Mouse (Mus musculus): ENCODE results near the gene Slc25a45.

The Slc25a45 gene

DNA sequence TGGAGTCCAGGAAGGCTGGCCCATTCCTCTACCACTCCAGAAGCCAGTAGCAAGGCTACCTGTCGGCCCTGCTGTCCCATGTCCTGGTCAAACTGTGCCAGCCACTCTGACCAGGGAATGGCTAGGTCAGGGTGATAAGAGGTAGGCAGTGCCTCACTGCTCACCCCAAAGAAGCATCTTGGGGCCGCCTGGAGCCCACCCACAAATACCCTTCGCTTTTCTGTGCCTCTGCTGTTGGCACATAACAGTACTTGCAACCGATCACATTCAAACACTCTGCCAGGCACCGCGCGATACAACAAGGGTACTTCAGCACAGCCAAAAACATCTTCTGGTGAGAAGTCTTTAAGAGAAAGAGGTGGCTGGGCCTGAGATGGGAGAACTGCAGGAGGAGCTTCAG lies 14.7 kb downstream of the Slc25a45 start:
- no peak for DNase-seq (ENCODE audit: low spot score)

DNA sequence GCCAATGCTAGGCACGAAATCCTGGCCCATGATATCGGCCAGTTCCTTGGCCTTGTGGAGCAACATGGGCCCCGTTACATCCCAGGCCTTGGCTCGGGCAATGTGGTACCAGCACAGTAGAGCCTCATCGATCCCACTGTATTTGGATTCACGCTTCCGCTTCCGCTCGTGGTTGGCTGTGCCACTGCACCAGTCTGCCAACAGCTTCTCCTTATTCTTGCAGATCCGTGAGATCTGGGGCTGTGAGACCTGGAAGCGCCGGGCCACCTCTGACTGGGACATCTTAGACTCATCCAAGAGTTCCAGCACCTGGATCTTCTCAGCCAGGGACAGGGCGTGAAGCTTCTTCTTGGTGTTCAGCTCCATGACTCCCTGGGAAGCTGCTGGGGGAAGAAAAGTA lies 15.1 kb downstream of the Slc25a45 start:
- DNase-seq (ENCODE audit: low spot score) = no peak

DNA sequence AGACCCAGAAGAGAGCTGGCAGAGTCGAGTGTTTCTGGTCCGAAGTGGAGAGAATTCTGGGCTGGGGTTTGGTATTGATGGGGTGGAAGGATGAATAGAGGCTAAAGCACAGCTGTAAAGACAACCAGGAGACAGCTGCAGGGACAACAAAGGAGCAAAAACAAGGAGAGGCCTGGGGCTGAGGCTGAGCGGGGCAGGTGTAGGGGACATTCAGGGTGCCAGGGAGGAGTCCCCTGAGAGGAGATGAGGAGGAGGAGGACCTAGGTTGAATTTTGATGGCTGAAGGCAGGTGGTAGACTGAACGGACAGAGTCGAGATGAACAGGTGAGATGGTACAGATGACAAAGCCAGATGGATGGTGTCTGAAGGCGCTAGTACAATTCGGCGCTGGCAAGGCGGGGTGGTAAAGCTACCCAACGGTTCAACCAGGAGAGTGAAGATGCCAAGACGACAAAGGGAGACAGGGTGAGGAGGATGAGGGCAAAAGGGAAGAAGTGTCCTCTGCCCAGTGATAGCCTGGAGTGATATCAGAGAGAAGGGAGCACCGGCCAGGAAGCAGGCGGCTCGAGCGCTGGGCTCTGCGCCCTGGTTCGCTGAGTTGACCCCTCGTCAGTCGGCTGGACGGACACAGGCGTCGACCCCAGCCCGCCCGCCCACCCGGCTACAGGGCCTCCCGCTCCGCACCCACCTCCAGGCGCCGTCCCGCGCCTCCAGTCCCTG lies 15.8 kb downstream of the Slc25a45 start:
- DNase-seq (ENCODE audit: low spot score) = no peak

DNA sequence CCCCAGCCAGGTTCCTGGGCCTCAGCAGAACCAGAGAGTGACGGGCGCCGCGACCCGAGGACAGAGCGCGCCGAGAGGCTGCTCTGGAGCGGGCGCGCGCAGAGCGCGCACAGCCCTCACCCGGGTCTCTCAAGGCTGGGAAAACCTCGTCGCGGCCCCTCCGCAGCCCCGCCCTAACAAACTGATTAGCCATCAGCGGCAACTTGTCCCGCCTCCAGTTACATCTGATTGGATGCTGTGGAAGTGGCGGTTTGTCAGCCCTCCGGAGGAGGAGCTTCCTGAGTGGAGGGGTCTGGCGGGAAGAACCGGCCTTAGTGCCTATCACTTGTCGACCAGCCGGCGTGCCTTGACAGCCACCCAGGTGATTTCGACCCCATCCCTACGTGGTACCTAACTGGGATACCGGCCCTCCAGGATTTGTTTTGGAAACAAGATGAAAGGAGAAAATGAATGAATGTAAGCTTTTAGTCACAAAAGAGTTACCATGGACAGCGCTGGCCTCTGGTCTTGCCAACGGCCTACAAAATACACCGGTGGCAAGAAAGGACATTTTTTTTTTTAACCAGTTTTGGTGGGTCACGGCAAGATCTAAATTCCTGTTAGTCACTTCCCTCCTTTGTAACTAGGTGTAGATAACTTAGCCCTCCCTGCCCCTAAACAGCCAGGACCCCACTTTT lies 16.5 kb downstream of the Slc25a45 start, which contains the start of gene Tigd3:
Gene Tigd3 (minus strand): TSS at position 148 of the 677 bp plus-strand sequence.
- DNase-seq (ENCODE audit: low spot score) = peak; percentile 94

DNA sequence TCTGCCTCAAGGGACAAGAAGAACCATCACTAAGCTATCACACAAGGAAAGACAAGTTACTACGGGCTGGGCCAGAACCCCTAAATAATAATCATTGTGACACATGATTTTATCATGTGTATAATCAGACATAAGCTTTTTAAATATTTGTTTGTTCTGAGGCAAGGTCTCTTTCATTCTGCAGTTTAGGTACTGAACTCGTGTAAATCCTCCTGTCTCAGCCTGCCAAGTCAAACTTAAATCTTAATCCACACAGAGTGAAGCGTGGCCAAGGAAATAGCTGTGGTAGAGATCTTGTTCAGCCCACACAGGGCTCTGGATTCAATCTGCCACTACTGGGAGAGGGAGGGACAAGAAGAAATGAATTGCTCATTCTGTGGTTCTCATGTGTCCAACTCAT lies 29.7 kb downstream of the Slc25a45 start:
- DNase-seq (ENCODE audit: low spot score) = no peak

DNA sequence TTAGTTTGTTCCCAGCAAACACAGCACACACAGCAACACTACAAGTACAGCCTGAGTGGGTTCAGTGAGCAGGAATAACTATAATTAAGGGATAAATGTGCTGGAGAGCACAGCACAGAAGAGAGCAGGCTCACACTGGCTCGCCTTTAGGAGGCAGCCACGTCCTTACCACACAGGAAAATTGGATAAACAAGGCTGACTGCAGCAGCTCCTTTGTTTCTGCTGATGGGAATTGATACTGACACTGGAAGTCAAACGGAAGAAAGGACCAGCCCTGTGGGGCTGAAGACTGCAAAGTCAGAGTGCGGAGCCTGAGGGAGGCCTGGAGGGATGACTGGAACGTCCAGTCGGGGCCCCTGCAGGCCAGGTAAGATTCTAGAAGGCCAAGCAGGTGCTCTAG lies 32.6 kb downstream of the Slc25a45 start:
- no peak for DNase-seq (ENCODE audit: low spot score)

DNA sequence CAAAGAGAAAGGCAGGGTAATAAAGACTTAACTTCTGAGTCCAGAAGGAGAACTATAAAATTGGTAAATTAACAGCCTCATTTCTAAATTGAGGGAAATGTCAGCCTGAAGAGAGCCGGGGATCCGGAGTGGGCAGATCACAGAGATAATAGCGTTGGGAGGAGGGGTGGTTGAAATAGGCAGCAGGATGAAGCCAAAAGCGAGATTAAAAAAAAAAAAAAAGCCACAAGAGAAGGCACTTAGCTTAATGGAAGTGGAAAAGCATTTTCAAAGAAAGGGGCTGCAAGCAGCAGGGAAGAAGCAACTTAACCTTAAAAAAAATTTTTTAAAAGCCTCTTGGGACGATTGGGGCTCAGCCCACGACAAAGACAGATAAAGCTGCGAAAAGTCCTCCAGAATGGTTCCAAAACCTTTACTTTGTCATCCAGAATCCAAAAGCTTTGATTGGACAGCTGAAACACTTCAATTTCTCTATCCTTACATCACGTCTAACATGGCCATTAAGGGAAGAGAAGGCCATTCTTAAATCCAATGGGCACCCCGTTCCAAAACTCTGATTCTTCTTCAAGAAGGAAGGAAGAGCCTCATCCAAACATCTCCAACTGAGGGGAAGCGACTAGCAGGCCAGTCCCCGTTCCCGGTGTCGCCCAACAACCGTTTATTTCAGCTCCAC lies 34.0 kb downstream of the Slc25a45 start:
- DNase-seq (ENCODE audit: low spot score) = no peak

DNA sequence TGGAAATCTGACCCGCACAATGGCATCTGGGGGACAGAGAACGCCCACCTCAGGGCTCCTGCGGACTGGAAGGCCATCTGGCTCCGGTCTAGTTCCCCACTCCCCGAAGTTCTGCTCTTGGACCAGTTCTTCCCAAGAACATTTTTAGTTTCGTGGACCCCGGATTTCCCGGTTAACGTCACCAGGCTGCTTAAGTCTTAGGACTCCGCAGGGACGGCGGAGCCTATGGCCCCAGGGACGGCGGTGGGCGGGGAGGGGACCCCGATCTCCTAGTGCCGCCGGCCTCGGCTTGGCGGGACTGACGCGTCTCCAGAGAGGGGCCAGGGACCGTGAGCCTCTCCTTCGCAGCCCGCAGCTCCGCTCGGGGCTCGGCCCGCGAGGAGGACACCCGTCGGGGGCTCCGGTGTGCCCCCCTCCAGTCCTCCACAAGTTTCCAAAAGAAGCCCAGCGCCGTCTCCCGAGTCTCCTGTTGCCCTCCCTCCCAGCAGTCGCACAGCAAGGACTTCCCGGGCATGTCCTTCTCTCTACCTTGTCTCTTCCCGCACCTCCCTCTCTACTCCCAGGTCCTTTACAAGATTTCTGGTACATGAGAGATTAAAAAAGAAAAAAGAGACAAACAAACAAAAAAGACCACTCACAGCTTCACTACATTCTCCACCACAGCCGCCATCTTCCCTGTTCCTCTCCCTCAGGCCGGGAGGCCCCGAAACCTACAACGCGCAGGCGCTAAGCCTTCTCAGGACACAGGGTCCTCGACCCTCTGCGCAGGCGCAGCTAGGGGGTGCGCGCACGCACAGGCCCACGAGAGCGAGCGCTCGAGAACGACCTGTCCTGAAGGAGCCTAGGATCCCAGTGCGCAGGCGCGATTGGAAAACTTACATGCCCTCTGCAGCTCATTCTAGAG lies 34.7 kb downstream of the Slc25a45 start:
- peak; percentile 99 for DNase-seq (ENCODE audit: low spot score)

DNA sequence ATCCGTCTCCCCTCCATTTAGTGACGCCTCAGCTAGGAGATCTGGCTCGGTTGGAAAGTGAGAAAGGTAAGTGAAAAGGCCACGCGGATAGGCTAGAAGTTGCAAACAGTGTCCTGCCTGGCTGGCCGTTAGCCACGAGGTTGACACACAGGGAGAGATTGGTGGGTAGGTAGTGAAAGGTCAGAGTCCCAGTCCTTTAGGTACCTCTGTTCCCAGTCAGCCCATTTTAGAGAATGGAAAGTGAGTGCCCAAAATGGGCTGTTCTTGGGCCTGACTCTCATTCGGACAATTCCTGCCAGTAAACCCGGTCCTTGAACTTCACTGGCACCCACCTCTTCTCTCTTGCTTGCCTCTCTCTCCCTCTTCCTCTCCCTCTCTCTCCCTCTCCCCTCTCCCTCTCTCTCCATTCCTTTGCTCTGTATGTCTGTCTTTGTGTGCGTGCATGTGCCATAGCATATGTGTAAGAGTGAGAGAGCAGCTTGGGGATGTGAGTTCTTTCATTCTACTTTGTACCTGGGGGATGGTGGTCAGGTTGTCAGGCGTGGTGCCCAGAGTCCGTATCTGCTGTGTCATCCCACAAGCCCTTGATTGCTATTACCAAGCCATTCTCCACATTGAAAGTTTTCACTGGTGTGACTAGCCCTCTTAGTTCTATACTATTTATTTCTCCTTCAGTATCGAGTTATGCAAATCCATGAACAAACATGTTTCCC lies 35.6 kb downstream of the Slc25a45 start, which contains the start of gene Dpf2:
Gene Dpf2 (minus strand): TSS at position 4 of the 713 bp plus-strand sequence.
- no peak for DNase-seq (ENCODE audit: low spot score)

DNA sequence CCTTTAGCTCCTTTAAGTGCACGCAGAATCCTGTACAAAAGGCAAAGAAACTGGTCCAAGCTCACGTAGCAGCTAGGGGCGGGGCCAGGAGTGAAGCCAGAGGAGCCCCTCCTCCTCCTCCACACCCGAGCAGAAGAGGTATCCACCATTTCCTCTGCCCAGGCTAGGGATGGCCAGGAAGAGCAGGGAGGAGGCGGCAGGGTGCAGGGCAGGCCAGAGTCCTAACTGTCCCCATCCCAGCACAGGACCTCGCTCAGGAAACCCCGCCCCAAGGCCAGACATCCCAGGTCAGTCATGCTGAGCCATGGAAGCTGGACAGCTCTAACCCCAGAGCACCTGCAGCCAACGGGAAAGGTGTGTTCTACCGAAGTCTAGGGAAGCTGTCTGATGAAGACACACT lies 44.1 kb downstream of the Slc25a45 start:
- DNase-seq (ENCODE audit: low spot score) = peak; percentile 43

DNA sequence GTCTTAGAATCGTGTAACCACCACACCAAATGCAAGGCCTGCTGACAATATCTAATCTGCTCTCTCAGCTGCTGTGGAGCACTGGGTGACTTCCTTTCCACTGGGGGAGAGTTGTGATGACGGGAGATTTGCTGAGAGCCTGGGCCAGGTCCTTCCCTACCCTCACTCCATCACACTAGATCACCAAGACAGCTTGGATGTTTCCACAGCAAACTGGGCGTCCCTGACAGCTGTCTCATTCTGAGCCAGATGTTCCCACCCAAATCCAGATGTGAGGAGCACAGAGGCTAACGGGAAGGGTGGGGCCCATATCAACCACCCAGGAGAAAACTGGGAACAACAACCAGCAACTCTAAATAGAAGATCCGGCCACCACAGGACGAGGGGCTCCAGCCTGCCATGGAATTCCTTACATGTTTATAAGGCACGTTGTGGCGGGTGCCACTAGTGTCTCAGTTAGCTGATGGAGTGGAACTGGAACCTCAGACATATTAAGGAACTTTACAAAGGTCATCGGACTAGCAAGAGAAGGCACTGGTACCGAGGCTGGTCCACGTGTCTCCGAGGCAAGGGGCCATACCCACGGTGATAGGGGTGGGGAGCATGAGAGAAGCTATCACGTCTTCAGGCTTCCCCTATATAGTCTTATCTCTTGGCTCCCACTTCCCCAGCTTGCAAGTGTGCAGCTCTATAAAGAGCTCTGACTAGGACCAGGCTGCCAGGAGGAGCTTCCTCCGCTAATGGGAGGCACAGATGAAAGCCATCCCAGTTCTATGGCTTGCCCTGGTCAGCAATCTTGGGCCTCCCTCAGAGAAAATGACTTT lies 44.7 kb downstream of the Slc25a45 start:
- peak; percentile 41 for DNase-seq (ENCODE audit: low spot score)

DNA sequence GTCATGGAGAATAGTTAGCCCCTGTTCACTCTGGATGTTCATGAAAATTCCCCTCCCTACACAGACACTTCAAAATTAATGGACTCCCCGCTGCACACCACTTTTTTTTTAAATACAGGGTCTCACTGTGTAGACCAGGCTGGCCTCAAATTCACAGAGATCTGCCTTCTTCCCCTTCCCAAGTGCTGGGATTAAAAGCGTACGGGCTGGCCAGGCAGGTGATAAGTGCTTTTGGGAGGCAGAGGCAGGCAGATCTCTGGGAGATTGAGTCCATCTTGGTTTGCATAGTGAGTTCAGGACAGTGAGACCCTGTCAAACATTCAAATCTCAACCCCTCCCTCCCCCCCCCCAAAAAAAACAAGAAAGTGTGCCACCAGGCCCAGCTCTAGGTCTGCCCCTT lies 45.4 kb downstream of the Slc25a45 start:
- no peak for DNase-seq (ENCODE audit: low spot score)

DNA sequence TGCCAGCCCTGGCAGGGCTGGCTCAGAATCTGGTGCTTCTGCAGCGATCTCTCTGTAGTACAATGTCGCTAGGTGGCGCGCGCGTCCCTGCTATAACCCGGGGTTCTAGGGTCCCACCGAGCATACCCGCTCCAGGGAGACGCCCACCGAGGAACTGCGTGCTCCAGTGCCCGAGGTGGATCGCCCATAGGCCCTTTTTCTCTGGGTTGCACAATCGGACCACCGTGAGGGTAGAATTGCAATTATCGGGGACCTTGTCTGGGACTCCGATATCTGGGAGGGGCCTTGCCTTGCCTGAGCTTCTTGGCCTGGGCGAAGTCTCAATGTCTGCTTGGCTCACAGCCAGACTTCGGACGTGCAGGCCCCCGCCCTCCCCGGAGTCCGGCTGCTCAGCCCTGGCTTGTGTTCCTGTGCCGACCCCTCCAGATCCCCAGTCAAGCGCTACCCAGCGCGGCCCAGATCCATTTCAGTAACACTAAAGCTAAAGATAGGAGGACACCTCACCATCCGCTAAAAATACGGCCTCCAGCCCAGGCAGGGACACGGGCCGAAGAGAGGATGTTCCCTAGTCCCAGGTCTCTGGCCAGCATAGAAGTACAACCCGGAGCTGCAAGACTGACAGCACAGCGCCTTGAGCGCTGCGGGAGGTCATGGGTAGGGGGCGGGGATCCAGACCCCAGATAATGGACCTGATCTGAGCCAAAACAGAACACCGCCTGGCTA lies 46.5 kb downstream of the Slc25a45 start:
- peak; percentile 94 for DNase-seq (ENCODE audit: low spot score)

DNA sequence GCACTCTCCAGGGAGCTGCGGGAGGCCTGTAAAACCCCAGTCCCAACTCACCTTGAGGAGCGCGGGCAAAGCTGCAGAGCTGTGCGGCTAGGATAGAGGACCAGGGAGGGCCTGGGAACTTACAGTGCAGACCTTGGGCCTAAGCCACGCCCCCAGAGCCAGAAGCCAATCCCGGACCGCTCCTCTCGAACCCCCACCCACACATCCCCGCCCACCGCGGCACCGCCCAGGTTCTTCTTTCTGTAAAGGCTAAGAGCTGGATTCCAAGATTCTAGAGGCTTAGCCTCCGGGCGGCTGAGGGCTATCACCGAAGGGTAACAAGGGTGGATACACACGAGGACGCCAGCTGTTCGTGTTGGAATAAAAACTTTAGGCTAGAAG lies 47.1 kb downstream of the Slc25a45 start, which contains the start of gene Cdc42ep2:
Gene Cdc42ep2 (minus strand): TSS at position 104 of the 381 bp plus-strand sequence.
- peak; percentile 99 for DNase-seq (ENCODE audit: low spot score)

DNA sequence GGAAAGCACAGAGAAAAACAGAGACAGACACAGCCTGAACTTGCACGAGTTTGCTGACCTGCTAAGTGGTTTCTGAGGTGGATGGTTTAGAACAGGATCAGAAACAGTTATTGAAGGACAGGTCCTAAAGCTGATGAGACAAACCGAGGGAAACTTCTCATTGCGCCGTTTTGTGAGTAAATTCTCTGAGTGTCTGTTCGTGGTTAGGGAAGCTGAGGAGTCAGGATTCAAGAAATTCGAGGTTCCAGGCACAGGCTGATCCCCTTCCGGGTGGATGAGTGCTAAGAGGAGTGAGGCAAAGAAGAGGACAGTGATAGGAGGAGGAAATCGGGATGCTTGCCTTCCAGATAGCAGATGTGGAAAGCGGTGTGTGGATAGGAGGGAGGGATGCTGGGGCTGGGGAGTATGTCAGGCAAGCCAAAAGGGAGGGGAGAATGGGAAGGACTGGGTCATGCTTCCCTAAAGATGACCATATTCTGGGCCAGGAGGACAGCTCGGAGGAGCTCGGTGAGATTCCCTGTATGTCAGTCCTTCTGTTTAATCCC lies 47.8 kb downstream of the Slc25a45 start:
- DNase-seq (ENCODE audit: low spot score) = no peak

DNA sequence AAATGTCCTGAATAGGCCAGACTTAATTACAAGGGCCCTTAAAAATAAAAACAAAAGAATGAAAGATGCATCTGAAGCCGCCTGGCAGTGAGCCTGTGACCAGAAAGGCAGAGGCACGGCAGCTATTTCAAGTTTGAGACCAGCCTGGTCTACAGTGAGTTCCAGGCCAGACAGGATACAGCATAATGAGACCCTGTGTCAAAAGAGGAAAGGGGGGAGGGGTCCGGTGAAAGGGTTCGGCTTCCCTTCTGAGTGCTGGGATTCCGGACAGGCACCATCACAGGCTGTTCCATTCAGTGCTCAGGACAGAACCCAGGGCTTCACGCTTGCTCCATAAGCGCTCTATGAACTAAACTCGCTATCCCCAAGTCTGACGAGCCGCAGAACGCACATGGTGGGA lies 49.4 kb downstream of the Slc25a45 start:
- no peak for DNase-seq (ENCODE audit: low spot score)

DNA sequence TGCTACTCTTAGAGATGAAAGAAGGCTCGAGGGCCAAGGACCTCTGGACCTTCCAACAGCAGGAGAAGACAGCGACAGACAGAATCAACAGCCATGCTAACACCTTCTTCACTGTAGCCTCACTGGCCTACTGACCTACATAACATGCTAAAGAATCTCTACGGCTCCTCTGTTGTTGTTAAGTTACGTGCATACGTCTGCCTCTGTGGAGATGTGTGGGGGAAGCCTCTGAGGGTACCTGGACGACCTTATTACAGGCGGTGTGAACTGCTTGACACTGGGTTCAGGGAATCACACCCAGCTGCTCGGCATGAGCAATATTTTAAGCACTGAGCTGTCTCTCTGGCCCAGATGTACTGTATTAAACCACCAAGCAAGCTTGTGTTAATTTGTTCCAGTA lies 49.9 kb downstream of the Slc25a45 start:
- no peak for DNase-seq (ENCODE audit: low spot score)

DNA sequence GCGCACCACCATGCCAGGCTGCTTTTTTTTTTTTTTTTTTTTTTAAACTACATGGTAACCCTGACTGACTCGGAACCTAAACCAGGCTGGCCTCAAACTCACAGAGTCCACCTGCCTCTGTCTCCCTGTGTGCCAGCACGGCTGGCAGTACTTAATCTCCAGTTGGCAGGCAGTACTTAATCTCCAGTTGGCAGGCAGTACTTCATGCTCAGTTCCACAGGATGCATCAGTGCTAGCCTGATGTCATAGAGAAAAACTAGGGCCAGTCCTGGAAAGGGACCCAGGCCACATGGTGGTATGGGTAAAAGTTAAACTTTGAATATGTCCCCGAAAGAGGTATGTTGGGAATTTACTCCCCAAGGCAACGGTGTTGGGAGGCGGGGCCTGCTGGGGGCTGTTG lies 50.5 kb downstream of the Slc25a45 start:
- DNase-seq (ENCODE audit: low spot score) = no peak

DNA sequence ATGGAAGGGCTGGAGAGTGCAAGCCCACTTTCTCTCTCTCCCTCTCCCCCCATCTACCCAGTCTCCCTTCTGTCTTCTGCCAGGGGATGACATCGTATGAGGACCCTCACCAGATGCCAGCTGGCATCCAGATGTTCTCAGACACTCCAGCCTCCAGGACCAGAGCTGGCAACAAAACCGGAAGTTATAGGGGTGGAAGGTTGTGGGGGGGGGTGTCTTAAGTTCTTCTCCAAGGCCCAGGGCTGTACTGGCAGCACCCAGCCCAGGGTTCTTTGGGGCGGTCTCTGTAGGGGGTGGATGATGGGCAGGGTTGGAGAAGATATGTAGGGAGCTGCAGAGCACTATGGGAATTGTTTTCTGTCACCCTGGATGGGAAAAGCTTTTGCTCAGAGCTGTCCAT lies 50.9 kb downstream of the Slc25a45 start:
- DNase-seq (ENCODE audit: low spot score) = no peak
